Mouse (Mus musculus) right cerebral cortex, postnatal 4 days (tissue): Measurements from ENCODE around the gene Nap1l4.
"Not testable (repeated sequence)": the region's sequence is repeated elsewhere in the genome, so short reads cannot be mapped to it uniquely, and the experiment has no call there.

Experiments
- DNase-seq: peaks from one replicate; pipeline ENCODE4 v3.0.0-alpha.2; 2022

Gene Nap1l4

GRCm38 (mm10) chr7:143548976-143549457, at the start of gene Nap1l4:
Gene Nap1l4, minus strand, starts transcription at chr7:143549106.
- peak; percentile 94 for DNase-seq

DNA sequence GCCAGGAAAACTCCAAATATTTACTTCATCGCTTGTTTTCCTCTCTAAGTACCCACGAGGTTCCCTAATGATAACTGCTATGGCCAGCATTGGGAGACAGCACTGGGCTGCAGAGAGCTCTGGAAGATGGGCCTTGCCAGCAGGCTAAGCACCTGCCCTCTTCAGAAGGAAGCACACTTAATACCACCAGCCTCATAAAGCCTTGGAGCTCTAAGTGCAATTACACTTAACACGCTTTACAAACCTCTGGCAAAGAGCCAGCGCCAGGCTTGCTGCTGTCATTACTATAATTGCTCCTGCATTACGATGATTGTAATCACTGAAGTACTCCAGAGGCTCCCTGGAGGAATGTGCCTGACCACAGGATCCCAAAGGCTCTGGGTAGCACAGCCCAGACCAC, 46.0 kb upstream of the Nap1l4 start:
- peak; percentile 31 for DNase-seq

DNA sequence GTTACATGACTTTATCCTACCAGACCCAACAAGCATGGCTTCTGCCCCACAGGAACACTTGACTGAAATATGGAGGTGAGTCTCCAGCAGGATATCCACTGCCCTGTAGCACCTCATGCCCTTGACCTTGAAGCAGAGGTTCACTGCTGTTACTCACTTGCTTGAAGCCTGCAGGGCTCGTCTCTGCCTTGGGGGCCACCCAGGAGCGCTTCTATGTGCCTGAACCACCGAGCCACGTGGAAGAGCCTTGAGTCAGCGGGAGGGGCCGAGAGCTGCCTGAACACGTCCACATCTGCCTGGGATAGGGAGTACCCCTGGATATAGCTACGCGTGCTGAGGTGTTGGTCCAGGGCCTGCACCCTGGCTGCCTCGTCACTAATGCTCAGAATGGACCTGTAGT, 43.3 kb upstream of the Nap1l4 start:
- no peak for DNase-seq

DNA sequence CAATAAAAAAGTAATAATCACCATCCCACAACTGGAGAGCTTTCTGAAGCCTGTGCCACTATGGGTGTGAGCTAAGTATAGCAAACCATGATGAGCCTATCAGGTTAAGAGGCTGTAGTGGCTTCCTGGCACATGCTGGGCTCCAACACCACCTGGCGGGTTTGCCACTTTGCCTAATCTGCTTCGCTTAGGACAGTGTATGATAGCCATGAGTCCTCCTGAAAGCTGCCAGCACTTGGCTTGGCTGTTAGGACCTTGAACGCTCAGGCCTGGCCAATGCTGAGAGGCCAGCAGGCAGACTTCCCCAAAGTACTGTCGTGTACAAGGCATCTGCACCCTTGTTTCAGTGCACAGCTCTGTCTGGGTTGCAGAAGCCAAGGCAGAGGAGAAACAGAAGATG, 39.1 kb upstream of the Nap1l4 start:
- DNase-seq, result no peak

GRCm38 (mm10) chr7:143587586-143587985, 38.7 kb upstream of the Nap1l4 start:
- no peak for DNase-seq

GRCm38 (mm10) chr7:143583956-143584355, 35.0 kb upstream of the Nap1l4 start:
- DNase-seq, result peak; percentile 74

GRCm38 (mm10) chr7:143583025-143583424, 34.1 kb upstream of the Nap1l4 start:
- DNase-seq, result no peak

DNA sequence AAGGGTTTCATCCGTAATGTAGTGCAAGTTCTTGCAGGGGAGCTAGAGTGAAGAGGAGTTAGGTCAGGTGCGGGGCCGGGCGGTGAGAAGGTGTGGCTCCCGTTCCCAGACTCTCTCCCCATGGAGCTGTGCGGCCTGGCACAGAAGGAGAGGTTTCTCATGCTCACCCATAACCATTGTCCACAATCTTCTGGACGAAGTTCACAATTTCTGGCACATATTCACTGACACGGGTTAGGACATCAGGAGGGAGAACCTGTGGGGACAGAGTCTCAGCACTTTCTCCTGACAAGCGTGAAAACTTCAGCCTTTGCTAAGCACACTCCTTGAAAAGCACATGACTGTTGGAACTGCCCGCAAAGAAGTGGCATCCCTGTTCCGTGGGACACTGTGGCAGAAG, 26.8 kb upstream of the Nap1l4 start:
- no peak for DNase-seq

DNA sequence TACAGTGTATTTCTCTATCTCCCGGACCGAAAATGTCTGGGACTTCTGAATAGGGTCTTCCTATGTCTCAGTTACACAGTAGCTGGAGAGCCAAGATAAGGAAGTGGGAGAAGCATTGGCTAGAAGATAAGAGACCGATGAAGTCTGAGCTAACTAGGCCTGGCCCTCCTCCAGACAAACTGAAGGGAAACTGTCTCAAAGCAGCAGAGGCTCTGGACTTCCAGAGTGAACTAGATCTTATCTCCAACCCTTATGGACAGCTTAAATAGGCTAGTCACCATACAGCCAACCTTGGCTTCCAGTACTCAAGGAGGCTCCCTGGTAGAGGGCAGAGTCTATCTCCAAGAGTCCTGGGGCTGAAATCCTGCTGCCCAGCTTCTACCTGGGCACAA, 16.7 kb upstream of the Nap1l4 start:
- no peak for DNase-seq

DNA sequence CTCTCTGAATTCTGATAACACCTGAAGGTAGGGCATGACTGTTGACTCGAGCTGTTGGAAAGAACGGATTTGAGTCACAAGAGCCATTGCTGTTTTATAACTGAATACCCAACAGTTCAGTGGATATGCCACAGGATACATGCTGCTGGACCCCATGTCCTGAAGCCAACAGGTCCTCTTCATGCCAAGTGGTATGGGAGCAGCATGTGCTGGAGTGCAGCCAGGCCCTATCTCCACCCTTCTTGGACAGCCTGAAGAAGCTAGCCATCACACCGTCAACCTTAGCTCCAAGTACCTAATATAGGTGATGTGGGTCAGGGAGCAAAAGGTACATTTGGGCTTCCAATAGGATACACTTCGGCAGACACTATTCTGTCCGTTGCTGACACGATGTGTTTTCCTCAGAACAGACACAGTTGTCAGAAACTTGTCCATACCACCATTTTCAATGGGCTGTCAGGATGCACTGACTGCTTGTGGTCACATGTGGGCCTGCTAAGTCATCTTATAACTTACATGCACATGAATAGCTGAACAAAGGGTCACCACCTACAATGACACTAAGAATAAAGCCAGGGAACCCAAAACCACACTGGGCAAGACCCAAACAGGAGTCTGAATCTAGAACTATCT, 16.2 kb upstream of the Nap1l4 start:
- DNase-seq, result no peak

- no peak for DNase-seq
Measured at GRCm38 (mm10) chr7:143563787-143564186, 14.9 kb upstream of the Nap1l4 start.

DNA sequence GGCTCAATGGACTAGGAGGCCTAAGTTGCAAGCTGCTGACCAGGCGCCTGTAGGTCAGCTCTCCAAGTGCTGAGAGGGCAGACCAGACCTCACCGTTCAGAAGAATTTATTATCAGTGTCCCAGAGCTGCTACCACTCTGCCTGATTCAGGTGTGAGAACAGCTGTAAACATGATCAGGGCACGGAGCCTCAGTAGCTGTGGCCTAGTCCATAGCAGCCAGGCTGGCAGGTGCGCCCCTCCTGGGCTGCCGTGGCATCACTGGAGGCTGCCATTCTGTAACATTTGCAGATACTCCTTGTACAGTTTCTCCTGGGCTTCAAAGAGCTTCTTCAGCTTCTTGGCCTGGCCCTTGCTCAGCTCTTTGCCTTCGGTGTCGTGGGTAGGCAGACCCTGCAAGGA, 8.7 kb upstream of the Nap1l4 start:
- DNase-seq, result no peak

- DNase-seq, result peak; percentile 45
Measured at GRCm38 (mm10) chr7:143556964-143557610, 8.2 kb upstream of the Nap1l4 start.

DNA sequence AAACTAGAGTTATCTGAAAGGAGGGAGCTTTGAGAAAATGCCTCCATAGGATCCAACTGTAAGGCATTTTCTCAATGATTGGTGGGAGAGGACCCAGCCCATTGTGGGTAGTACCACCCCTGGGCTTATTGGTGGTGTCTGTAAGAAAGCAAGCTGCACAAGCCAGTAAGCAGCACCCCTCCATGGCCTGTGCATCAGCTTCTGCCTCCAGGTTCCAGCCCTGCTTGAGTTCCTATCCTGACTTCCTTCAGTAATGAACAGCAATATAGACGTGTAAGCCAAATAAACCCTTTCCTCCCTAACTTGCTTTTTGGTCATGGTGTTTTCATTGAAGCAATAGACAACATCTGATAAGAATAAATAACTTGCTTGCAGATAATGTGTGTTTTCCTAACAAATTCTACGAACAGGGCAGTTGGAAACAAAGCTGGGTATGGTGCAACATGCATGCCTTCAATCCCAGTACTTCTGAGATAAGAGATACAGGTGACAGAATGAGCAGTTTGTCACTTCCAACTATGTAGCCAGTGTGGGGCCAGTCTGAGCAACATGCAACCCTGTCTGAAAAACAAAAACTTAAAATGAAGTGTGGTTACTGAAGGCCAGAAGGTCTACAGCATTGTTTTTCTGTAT, 798 bp upstream of the Nap1l4 start:
- DNase-seq, result no peak

DNA sequence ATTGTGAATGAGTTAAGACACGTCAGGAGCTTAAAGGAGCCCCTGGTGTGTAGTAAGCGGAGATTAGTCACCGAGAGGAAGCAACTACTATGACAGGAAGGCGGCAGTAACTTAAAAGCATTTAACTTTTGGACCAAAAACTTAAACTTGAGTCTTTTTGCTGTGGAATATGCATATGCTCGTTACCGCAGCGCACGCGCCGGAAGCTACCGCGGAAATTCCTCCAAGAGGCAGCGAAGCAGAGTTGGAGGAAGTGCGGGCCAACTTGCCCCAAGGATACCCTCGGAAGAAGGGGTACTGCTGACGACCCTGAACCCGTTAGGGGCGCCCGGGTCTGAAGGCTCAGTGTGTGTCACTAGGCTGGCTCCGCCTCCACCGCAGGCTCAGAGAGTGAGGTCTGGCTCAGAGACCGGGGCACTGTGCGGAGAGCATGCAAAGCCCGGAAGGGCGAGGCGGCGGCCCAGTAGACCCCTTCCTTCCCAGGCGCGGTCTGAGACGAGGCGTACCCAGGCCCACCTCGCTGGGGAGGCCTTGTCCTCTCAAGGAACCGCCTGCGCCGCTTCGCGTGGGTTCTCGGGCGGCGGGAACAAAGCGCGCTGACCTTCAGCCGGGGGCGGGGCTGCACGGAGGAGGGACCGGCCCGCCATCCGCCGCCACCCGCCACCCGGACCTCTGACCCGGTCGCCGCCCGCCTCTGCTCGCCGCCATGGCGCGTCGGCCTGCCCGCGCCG, 510 bp downstream of the Nap1l4 start:
- DNase-seq, result no peak

GRCm38 (mm10) chr7:143546554-143546953, 2.4 kb downstream of the Nap1l4 start:
- DNase-seq, result no peak

DNA sequence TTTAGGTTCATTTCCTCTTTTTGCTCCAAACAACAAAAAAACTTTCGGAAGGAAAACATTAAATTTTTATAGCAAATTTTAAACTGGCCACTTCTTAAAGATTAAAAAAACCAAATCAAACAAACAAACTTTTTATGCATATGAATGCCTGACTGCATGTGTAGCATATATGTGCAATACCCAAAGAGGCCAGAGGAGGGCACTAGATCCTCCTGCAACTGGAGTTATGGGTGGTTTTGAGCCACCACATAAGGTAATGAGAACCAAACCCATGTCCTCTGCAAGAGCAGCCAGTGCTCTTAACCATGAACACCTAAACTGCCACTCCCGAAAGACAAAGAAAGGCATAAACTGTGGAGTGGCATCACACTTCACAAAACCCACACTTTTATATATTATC, 4.5 kb downstream of the Nap1l4 start:
- DNase-seq, result peak; percentile 53

- DNase-seq, result no peak
Measured at GRCm38 (mm10) chr7:143538671-143539070, 10.2 kb downstream of the Nap1l4 start.

GRCm38 (mm10) chr7:143538229-143538628, 10.7 kb downstream of the Nap1l4 start:
- DNase-seq, result not testable (repeated sequence)

GRCm38 (mm10) chr7:143536251-143536650, 12.7 kb downstream of the Nap1l4 start:
- DNase-seq, result no peak

GRCm38 (mm10) chr7:143533284-143533683, 15.6 kb downstream of the Nap1l4 start:
- DNase-seq, result no peak

DNA sequence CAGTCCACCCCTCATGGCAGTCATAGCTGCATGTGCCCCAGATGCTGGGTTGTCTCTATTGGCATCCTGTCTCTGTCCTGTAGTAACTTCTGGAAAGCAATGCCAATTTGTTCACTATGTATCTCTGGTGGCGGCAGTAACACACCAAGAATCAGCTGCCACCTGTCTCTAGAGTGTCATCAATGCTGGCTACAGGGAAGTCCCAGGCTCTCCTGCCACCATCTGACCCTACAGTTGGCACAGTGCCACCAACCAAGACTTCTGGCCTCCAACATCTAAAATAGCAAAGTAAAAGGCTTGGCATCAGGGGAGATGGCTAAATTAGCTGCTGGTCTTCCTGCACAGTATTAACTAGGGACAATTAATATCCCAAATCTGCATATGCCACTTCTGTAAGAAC, 16.5 kb downstream of the Nap1l4 start:
- no peak for DNase-seq

DNA sequence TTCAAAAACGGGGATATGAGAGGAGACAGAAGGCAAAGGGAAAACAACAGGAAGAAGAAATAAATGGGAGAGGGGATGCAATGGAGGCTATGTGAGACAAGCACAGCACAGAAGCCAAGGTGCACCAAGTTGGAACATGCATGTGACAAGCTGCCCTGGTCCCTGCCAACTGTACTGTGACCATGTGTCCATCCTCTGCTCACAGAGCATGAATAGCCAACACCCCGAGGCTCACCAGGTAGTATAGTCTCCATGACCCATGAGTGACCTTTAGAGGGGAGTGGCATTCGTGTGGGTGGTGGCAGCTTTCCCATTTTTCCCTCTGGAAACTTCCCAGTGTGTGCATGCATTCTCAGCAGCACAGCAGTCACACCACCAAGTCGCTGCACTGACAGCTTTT, 29.6 kb downstream of the Nap1l4 start:
- DNase-seq, result no peak

DNA sequence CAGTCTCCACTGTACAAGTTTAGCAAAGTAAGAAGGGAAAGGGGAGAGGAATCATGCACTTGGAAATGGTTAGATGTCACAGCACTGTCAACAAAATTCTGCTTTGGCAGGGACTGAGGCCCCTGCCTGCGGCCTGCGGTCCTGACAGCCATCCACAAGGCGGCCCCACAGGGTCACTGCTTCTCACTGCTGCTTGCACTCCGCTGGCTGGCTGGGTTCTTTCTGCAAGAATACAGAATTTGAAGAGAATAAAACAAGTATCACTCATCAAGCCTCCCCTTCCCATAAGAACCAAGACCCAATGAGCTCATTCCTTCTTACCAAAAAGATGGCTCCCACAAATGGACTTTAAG, 34.5 kb downstream of the Nap1l4 start:
- DNase-seq, result no peak
